ENCODE assay signal across 9 mouse cellular contexts in genomic region chr12:40035506-40035905, GRCm38 (mm10). TPM values are rescaled to one million over a fixed set of nuclear protein-coding genes. Genes with fewer than 3 reads are reported as not detected.
DNase-seq lines count a peak whose midpoint lies in the region; ATAC-seq and TF ChIP-seq lines count a peak whose summit lies in the region.
"Had no signal": no experiment of that assay in that cellular context is flagged by ENCODE, and none has a peak within 500 bp of the region (broad histone marks: within the 10 kb centered on the region; RNA-seq: fewer than 3 reads in every experiment).

No protein-coding gene starts in this region.

- H3K27me3 ChIP-seq in kidney, embryonic 15.5 days = peaks cover 2% of the 10 kb centered on the region; the same call in 1 of the 2 replicates
- H3K27me3 ChIP-seq in hindbrain, embryonic 13.5 days = no peaks in the 10 kb centered on the region
- H3K27me3 ChIP-seq in midbrain, embryonic 13.5 days = no peaks in the 10 kb centered on the region

- no peak for TF ChIP-seq POLR2A in cortical plate, adult 2 months (IDR thresholded peaks at IDR 0.05; ENCODE audit: extremely low read depth, insufficient read depth, low read length)

- peak overlapping the region; percentile 92 for H3K4me3 ChIP-seq in kidney, embryonic 15.5 days (replicated peaks)
- peak overlapping the region; percentile 82; the same call in 1 of the 2 replicates for H3K4me3 ChIP-seq in cortical plate, adult 2 months (ENCODE audit: insufficient read depth, low read length)
- H3K4me3 ChIP-seq in hindbrain, embryonic 13.5 days = peak overlapping the region; percentile 86
- peak overlapping the region; percentile 85 for H3K4me3 ChIP-seq in midbrain, embryonic 13.5 days (replicated peaks)

- no peak for ATAC-seq in kidney, embryonic 15.5 days (replicated peaks; ENCODE audit: low FRiP score)
- ATAC-seq in hindbrain, embryonic 13.5 days (ENCODE audit: low FRiP score) = no peak
- ATAC-seq in midbrain, embryonic 13.5 days = no peak

- no peak for TF ChIP-seq CTCF in cortical plate, adult 2 months (IDR thresholded peaks at IDR 0.05; ENCODE audit: extremely low read depth, insufficient read depth, low read length)

- no peak overlapping the region for H3K9ac ChIP-seq in kidney, embryonic 15.5 days
- H3K9ac ChIP-seq in hindbrain, embryonic 13.5 days = peak overlapping the region; percentile 91
- H3K9ac ChIP-seq in midbrain, embryonic 13.5 days (replicated peaks) = peak overlapping the region; percentile 87; the same call in 1 of the 2 replicates

- 85% methylated on average over 4 of the region's 4 CpGs for WGBS in kidney, embryonic 15.5 days
- WGBS in hindbrain, embryonic 13.5 days = 60% methylated on average over 4 of the region's 4 CpGs
- WGBS in midbrain, embryonic 13.5 days = 68% methylated on average over 4 of the region's 4 CpGs

- no peak overlapping the region for H3K27ac ChIP-seq in kidney, embryonic 15.5 days
- 0 out of 2 replicates have a peak overlapping the region, but pooled peaks have one; percentile 61 for H3K27ac ChIP-seq in cortical plate, adult 2 months (ENCODE audit: insufficient read depth, low read length)
- no peak overlapping the region for H3K27ac ChIP-seq in hindbrain, embryonic 13.5 days
- no peak overlapping the region for H3K27ac ChIP-seq in midbrain, embryonic 13.5 days

- peaks cover 7% of the 10 kb centered on the region; the same call in 1 of the 2 replicates for H3K4me1 ChIP-seq in kidney, embryonic 15.5 days
- H3K4me1 ChIP-seq in cortical plate, adult 2 months (ENCODE audit: control insufficient read depth, insufficient read depth, low read length) = no peaks in the 10 kb centered on the region; the same call in 1 of the 2 replicates
- H3K4me1 ChIP-seq in hindbrain, embryonic 13.5 days (replicated peaks) = peaks cover 22% of the 10 kb centered on the region
- peaks cover 24% of the 10 kb centered on the region for H3K4me1 ChIP-seq in midbrain, embryonic 13.5 days (replicated peaks)

- peak overlapping the region; percentile 69 for H3K4me2 ChIP-seq in kidney, embryonic 15.5 days
- peak overlapping the region; percentile 68 for H3K4me2 ChIP-seq in hindbrain, embryonic 13.5 days
- peak overlapping the region; percentile 71 for H3K4me2 ChIP-seq in midbrain, embryonic 13.5 days (replicated peaks)

- no peaks in the 10 kb centered on the region for H3K9me3 ChIP-seq in kidney, embryonic 15.5 days (replicated peaks)
- H3K9me3 ChIP-seq in hindbrain, embryonic 13.5 days = no peaks in the 10 kb centered on the region; the same call in 1 of the 2 replicates
- 0 out of 2 replicates have a peak, but pooled peaks cover 5% of the 10 kb centered on the region for H3K9me3 ChIP-seq in midbrain, embryonic 13.5 days

- no peak for DNase-seq in kidney, postnatal 25 days
- DNase-seq in right cerebral cortex, postnatal 25 days = no peak
- DNase-seq in frontal cortex, postnatal 25 days (ENCODE audit: low spot score in 2 of 2) = no peak
- DNase-seq in adrenal gland, postnatal 14 days = no peak
- DNase-seq: cerebellum, adult 2 months had no signal

- 0 out of 2 replicates have a peak, but pooled peaks cover 4% of the 10 kb centered on the region for H3K36me3 ChIP-seq in kidney, embryonic 15.5 days
- peaks cover 11% of the 10 kb centered on the region; the same call in 1 of the 2 replicates for H3K36me3 ChIP-seq in hindbrain, embryonic 13.5 days
- peaks cover 9% of the 10 kb centered on the region; the same call in 1 of the 2 replicates for H3K36me3 ChIP-seq in midbrain, embryonic 13.5 days

RNA-seq across cellular contexts. Expression of gene Arl4a, which starts 2.3 kb away (rescaled TPM):
- 44.8 and 48.4 TPM in 2 replicates for polyA plus RNA-seq in kidney, embryonic 15.5 days (2015; fragmentation: Nextera tagmentation; extraction: Ambion mirVana)
- 31.1 and 32.1 TPM in 2 replicates for polyA plus RNA-seq in cortical plate, adult 2 months (2012; rRNA removed)
- 122 and 139 TPM in 2 replicates for polyA plus RNA-seq in hindbrain, embryonic 13.5 days (2015; fragmentation: Nextera tagmentation; extraction: Ambion mirVana)
- 107 and 133 TPM in 2 replicates for polyA plus RNA-seq in midbrain, embryonic 13.5 days (2015; fragmentation: Nextera tagmentation; extraction: Ambion mirVana)
- total RNA-seq in adrenal gland, postnatal 14 days (2021) = 104 and 125 TPM in 2 replicates
